Mouse (Mus musculus): ENCODE results near the gene Gm7247.
"Not testable (repeated sequence)": the region's sequence is repeated elsewhere in the genome, so short reads cannot be mapped to it uniquely, and the experiment has no call there.

The Gm7247 gene

DNA sequence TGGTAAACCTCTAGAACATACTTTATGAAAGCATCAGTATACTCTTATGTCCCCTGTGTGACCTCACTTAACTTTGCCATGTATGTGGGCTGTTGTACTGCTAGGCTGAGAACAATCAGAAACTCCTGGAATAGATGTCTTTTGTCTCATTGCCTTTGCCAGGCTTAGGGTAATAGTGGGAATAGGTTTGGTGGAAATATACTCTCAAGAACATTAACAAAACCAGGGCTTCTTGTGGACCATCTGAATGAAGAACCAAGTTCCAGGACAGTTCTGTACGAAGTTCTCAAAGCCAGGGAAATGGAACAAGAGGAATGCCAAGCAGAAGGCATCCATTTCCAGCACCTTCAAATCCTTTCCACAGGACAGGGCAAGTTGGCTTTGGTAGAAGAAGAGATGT, at the start of gene Gm7247:
Gene Gm7247 (plus strand): TSS at position 301 of the 400 bp plus-strand sequence.
- no peak for DNase-seq (ENCODE audit: low read depth)

DNA sequence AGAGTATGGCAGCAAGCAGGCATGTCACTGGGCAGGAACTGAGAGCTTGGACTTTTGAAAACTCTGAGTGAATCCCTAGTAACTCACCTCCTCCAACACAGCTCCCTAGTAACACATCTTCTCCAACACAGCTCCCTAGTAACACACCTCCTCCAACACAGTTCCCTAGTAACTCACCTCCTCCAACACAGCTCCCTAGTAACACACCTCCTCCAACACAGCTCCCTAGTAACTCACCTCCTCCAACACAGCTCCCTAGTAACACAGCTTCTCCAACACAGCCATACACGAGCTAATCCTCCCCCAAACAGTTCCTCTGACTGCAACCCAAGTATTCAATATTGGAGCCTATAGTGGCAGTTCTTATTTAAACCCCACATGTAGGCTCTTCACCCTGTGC, 37.6 kb upstream of the Gm7247 start:
- no peak for DNase-seq (ENCODE audit: low read depth)

DNA sequence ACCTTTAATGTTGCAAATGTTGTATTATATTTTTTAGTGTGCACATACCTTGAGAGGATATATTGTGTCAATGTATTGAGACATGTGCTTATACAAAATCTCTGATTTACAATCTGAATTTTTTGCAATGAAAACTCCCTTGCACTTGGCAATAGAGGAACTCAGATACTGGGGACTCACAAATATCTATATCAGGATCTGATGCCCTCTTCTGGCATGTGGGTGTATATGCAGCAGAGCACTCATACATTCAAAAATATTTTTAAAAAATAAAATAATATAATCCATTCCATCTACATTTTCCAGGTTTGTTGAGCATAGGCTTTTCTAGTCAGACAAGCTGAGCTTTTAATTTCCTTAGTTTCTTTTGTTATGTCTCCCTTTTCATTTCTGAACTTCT, 15.5 kb upstream of the Gm7247 start:
- no peak for DNase-seq (ENCODE audit: low read depth)

DNA sequence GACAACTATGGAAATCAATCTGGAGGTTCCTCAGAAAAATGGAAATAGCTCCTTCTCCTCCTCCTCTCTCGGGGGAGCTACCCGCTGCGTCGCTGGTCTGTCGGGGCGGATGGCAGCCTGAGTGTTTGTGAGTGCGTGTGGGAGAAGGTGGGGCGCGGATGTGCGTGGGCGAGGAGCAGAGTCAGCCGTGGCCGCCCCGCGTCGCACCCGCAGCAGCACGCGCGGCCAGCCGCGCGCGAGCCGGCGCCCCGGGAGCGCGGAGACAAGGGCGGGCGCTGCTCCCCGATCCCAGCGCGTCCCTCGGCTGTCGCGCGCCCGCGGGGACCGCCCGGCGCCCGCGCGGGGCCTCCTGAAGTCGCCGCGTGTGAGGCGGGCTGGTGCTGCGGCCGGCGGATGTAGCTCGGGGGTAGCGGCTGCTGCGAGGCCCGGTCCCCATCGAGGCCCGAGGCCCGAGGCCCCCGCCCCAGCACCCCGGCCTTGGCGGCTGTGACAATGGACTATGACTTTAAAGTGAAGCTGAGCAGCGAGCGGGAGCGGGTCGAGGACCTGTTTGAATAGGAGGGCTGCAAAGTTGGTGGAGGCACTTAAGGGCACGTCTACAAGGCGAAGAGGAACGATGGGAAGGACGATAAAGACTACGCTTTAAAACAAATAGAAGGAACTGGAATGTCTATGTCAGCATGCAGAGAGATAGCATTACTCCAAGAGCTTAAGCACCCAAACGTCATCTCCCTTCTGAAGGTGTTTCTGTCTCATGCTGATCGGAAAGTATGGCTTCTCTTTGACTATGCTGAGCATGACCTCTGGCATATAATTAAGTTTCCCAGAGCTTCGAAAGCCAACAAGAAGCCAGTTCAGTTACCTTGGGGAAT, 3.2 kb upstream of the Gm7247 start:
- no peak for DNase-seq (ENCODE audit: low read depth)

DNA sequence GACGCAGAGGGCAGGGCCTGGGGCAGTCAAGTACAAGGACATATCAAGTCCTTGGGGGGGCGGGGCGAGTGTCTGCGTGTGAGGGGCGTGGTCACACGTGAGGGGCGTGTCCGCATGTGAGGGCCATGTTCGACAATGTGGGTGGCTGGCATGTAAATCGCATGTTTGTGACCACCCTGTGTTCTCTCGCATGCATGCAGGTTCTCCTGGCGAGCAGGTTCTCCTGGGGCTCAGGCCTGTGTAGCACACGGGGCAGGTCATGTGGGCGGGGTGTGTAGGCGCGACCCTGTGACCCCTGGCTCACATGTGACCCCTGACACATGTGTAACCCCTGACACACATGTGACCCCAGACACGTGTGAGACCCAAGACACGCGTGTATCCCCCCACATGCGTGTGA, 21.2 kb downstream of the Gm7247 start:
- no peak for DNase-seq (ENCODE audit: low read depth)

DNA sequence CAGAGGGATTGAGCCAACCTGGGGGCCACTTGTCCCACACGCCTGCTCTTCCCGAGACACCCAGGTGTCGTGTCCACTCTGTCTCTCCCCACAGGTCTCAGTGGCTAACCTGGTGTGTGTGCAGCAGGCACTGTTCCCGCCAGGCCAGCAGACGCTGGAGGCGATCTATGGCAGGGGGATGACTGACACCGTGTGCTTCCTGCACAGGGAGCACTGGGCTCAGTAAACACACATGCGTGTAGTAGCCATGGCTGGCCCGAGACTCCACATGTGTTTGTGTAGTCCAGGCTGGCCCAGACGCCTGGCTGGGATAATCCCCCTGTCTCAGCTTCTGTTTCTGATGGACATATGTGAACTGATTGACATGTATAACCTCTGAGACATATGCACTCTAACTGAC, 22.8 kb downstream of the Gm7247 start:
- DNase-seq (ENCODE audit: low read depth) = no peak

DNA sequence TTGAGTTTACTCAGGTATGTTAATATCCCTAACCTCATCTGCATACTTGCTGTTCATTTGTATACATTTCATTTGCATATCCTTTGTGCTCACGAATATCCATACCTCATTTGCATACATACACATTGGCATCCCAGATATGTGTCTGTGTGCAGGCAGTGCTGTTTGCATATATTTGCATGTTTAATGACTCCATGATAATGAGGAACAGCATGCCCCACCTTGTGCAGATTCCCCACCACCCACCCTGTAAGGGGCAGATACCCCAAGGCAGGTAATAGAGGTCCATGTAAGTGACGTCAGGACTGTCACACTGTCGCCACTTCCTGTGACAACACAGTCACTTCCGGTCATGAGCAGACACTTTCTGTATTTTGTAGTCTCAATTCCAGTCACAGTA, 24.2 kb downstream of the Gm7247 start:
- DNase-seq (ENCODE audit: low read depth) = no peak

DNA sequence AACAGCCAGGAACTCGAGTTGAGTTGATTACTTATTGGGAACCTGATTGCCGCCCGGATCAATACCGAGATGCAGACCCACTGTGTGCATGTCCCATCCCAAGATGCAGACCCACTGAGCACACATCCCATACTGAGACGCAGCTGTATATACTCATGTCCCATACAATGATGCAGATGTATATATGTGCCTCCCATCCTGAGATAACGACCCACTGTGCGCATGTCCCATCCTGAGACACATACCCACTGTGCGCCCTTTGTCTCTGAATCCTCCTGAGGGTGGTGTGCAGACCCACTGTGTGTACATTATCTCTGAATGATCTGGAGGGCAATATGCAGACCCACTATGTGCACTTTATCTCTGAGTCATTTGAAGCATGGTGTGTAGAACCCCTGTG, 26.2 kb downstream of the Gm7247 start:
- DNase-seq (ENCODE audit: low read depth) = no peak

DNA sequence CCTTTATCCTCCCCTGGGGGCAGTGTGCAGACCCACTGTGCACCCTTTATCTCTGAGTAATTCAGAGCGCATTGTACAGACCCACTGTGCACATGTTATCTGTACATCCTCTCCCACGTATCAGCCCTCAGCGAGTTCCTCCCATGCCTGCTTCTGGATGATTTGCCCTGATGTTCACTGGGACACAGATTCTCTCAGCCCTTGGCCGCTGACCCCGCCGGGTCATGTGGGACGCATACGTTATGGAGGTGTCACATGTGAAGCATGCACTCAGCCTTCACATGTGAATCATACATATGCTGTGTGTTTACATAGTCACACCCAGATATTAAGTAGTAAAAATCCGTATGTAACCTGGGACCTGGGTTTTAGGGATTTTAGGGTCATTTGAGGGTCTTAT, 26.7 kb downstream of the Gm7247 start:
- no peak for DNase-seq (ENCODE audit: low read depth)

DNA sequence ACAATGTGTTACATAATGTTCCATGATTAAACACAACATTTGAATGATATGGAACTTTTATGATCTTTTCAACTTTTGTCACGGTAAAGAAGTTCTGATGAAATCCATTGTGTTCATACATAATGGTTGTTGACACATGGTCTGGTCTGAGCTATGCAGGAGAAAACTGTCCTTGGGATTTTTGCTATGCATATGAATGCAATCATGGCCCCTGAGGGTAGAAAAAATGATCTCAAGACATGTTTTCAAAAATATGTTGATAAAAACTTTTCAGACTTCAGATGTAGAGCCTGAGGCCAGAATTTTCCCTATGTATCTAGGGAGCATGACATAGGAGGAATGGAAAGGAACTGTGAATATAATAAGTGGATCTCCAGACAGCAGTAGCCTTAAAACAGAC, 49.0 kb downstream of the Gm7247 start, which contains the start of gene Vmn2r88:
Gene Vmn2r88 (plus strand): TSS at position 301 of the 400 bp plus-strand sequence.
- no peak for DNase-seq (ENCODE audit: low read depth)

DNA sequence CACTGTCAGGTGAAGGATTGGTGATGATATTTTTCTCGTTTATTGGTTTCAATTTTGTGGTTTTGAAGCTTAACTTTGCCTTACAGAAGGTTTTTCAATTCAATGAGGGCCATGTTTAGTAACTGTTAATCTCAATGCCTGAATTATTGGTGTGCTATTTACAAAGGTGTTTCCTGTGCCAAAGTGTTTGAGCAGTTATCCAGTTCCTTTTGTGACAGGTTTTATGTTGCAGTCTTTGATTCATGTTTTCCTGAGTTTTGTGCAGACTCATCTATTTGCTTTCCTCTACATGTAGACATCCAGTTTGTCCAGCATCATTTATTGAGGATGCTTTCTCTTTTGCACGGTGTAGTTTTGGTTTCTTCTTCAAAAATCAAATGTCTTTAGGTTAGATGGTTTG, 62.3 kb downstream of the Gm7247 start:
- DNase-seq (ENCODE audit: low read depth) = no peak

DNA sequence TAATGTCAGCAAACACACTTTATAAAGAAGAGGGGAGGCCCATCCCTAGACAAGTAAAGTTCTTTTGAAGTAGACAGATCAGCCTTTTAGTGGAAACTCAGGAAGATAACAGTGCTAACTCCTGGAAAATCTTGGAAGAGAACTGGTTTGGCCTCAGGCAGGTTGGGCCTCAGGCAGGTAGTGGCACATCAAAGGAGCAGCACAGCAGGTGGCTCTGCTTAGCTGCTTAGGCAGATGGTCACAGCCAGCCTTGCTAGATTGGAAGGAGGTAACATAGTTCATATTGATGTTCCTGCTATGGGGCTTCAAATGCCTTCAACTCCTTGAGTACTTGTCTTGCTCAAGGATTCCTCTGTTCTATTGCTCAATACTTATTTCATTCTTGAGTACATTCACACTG, 68.6 kb downstream of the Gm7247 start:
- not testable (repeated sequence) for DNase-seq (ENCODE audit: low read depth)

DNA sequence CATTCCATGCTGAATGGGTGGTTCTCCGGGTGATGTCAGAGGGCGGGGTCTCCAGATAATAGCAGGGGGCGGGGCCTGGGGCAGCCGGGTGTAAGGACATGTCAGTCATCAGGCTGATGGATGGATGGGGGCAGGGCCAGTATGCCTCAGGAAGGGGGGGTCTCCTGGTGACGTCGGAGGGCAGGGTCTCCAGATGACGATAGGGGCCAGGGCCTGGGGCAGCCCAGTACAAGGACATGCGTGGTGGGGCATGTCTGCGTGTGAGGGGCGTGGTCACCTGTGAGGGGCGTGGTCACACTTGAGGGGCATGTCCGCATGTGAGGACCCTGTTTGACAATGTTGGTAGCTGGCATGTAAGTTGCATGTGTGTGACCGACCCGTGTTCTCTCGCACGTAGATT, 73.0 kb downstream of the Gm7247 start:
- no peak for DNase-seq (ENCODE audit: low read depth)

DNA sequence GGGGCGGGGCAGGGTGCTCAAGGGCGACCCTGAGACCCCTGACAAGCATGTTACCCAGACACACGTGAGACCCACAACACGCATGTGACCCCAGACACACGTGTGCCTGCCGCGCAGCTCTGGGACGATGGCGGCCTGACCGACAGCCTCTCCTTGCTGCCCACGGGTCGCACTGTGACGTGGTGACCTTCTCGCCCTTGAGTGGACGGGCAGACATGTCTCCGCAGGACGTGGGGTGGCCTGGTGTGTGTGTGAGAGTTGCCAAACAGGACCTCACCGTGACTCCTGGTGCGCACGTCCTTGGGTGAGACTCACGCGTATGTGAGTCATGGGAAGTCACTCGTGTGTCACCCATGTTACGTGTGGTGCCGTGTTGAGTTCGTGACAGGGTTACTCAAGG, 73.5 kb downstream of the Gm7247 start:
- DNase-seq (ENCODE audit: low read depth) = no peak

DNA sequence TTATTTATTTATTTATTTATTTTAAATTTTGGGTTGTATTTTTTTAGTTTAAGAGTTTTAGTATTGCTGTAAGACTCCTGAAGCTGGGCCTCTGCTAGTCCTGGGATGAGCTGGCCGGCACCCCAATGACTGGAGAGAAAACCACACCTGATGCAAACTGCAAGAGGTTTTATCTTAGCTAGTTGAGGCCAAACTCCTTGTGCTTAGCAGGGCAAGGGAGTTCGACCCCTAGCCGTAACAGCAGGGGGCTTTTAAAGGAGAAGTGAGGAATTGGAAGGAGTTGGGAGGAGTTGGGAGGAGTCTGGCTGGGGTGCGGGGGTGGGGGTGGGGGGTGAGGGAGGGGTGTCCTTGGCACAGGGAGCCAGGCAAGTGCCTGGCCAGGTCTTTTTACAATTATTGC, 77.4 kb downstream of the Gm7247 start:
- DNase-seq (ENCODE audit: low read depth) = no peak

DNA sequence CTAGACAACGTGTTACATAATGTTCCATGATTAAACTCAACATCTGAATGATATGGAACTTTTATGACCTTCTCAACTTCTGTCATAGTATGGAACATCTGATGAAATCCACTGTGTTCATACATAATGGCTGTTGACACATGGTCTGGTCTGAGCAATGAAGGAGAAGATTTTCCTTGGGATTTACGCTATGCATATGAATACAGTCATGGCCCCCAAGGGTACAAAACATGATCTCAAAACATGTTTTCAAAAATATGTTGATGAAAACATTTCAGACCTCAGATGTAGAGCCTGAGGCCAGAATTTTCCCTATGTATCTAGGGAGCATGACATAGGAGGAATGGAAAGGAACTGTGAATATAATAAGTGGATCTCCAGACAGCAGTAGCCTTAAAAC, 90.0 kb downstream of the Gm7247 start, which contains the start of gene Vmn2r89:
Gene Vmn2r89 (plus strand): TSS at position 301 of the 400 bp plus-strand sequence.
- not testable (repeated sequence) for DNase-seq (ENCODE audit: low read depth)

DNA sequence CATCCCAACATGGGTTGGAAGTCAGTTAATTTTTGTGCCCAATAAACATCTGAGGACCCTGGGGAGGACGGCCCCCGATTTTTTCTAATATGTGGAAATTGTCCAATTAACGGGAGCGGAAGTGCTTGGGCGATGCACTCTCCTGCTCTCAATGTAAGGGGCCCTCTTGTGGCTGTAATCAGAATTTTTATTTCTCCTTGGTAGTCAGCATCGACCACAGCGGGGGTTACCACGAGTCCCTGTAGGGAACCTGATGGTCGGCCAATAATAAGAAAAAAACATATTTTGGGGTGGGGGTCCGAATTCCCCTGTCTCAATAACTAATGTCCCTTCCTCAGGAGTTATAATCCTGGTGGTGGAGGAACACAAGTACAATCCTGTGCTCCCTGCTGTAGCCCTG, 118.7 kb downstream of the Gm7247 start:
- not testable (repeated sequence) for DNase-seq (ENCODE audit: low read depth)

DNA sequence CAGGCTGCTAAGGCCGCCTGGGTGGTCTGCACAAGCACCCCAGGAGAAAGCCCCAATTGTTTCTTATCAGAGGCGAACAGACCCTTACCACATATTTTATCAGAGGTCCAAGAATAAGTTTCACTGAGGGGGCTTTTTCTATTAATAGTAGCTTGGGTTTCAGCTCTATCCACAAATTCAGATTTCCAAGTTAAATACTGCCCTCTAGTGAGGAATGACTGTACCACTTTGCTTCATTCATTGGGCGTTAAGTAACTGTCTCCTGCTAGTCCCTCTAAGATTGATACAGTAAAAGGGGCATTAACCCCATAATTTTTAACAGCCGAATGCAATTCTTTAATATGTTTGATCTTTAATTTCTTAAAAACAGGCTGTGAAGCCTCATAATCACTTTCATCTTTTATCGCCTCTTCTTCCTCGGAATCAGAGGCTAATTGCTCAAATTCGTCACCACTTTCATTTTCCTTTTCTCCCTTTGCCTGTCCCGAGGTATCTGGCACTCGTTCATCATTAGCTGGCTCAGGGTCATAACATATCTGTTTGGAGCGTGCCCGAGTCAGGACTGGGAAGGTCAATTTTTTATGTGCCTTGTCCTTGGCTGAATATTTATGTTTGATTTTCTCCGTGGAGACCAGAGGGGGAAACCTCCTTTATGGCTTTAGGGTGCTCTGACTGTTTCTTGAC, 119.9 kb downstream of the Gm7247 start:
- not testable (repeated sequence) for DNase-seq (ENCODE audit: low read depth)

DNA sequence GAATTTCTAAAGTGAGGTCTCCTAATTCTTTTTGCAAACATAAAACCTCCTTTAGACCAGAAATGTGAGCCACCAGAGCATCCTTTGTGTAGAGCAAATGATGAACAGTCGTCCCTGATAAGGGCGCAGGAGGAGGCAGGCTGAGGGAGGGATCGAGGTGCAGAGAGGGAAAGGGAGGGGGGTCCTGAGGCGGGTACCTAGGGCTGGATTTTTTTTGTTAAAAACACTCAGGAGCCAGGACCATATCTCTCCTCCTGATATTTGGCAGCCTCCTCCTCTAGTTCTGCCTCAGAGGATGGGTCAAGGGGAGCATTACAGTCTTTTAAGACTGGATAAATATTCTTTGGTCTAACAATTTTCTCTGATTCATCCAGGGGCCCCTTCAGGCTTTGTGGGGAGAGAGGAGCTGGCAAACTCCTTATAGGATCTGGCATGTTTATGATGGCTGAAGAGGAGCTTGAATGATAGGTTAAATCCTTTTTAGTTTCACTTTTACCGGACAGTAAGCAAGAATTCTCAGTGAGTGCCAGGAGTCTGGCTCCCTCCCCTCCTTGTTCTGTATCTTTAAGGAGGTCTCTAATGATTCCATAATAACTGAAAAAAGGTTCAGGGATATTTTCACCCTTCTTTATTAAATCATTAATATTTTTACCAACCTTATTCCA, 120.6 kb downstream of the Gm7247 start:
- no peak for DNase-seq (ENCODE audit: low read depth)

DNA sequence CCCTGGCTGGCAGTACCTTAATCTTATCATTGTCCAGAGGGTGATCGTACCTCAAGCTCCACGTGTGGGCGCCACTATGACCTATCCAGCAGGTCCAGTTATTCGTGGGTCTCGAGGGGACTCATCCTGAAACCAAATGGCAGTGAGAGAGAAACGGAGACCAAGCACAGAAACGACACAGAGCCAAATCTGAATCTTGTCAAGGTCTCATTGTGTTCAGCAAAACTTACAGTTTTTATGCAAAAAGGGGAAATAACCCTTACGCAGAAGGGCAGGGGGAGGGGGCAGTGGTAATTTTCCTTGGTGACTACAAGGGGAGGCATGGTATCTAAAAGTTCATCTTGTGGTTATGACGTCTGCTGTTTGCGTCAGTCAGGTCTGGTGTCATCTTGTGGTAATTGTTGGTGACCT, 121.4 kb downstream of the Gm7247 start:
- not testable (repeated sequence) for DNase-seq (ENCODE audit: low read depth)

DNA sequence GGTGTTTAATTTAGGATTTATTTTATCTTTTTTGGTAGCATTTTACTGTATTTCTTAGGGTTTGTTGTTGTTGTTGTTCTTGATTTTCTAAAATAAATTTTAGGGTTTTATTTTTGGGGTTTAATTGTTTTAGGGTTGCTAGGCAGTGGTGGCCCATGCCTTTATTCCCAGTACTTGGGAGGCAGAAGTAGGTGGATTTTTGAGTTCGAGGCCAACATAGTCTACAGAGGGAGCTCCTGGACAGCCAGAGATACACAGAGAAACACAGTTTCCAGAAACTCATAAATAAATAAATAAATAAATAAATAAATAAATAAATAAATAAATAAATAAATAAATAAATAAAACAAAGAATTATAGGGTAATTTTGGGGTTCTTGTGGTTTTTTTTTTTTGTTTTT, 122.1 kb downstream of the Gm7247 start:
- DNase-seq (ENCODE audit: low read depth) = no peak

DNA sequence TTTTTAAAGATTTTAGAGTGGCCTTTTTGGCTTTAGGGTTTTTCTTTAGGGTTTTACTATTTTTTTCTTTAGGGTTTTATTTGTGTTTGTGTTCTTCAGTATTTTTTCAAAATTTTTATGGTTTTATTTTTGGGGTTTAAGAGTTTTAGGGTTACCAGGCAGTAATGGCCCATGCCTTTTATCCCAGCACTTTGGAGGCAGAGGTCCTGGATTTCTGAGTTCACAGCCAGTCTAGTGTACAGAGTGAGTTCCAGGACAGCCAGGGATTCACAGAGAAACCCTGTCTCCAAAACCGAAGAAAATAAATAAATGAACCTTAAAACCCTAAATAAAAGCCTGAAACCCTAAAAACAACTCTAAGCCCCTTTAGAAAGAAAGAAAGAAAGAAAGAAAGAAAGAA, 124.6 kb downstream of the Gm7247 start:
- no peak for DNase-seq (ENCODE audit: low read depth)

DNA sequence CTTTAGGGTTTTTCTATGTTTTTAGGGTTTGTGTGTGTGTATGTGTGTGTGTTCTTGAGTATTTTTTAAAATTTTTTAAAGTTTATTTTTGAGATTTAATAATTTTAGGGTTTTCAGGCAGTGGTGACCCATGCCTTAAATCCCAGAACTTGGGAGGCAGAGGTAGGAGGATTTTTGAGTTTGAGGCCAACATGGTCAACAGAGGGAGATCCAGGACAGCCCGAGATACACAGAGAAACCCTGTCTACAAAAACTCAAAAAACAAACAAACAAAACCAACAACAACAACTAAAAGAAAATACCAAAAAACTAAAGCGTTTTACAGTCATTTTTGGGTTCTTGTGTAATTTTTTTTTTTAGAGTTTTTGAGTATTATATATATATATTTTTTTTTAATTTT, 134.2 kb downstream of the Gm7247 start:
- no peak for DNase-seq (ENCODE audit: low read depth)
